Mouse (Mus musculus) CH12.LX (cell line): ENCODE data around the gene Rgs5. TPM values are rescaled to one million over a fixed set of nuclear protein-coding genes. Genes with fewer than 3 reads are reported as not detected.

Source experiments
- DNase-seq: peaks from one replicate; pipeline ENCODE4 v3.0.0-alpha.2; 2013; ENCODE audit errors: extremely low read depth
- H3K27ac ChIP-seq: 2 replicates; pipeline ENCODE4 v1.5.1; 2012; ENCODE audit warnings: low read depth, mild to moderate bottlenecking, control low read depth, moderate library complexity; ENCODE audit not compliant: insufficient read depth
- H3K27me3 ChIP-seq: replicated peaks from 2 replicates; pipeline ENCODE3; 2012; ENCODE audit warnings: inconsistent platforms
- H3K36me3 ChIP-seq, 2 experiments: replicated peaks in 1 of 2; 2 replicates each; pipeline versions ENCODE3 to v1.6.1; 2012; ENCODE audit warnings: inconsistent platforms in 1 of 2, low read length in 1 of 2, mild to moderate bottlenecking in 1 of 2, mixed read lengths in 1 of 2, moderate library complexity in 1 of 2; ENCODE audit not compliant: control insufficient read depth in 1 of 2, insufficient read depth in 1 of 2
- H3K4me1 ChIP-seq, 2 experiments: 2 replicates each; pipeline ENCODE4 v1.6.1; 2012; ENCODE audit warnings: inconsistent platforms in 1 of 2, moderate library complexity in 1 of 2; ENCODE audit not compliant: insufficient read depth in 2 of 2, control insufficient read depth in 1 of 2
- H3K4me2 ChIP-seq: 2 replicates; pipeline ENCODE4 v1.6.1; 2012; ENCODE audit warnings: low read depth, mild to moderate bottlenecking, control low read depth; ENCODE audit not compliant: poor library complexity, insufficient read depth, severe bottlenecking
- H3K4me3 ChIP-seq, 3 experiments: fragments of 150-350 bp in 1 of 3; sonication (generic) in 1 of 3; replicated peaks in 1 of 3; 2 replicates each; pipeline versions ENCODE3 to v1.5.1; 2011 to 2012; ENCODE audit warnings: low read depth in 2 of 3, low read length in 2 of 3, mild to moderate bottlenecking in 2 of 3, moderate library complexity in 2 of 3, control low read depth in 1 of 3, improper control_type of control experiment in 1 of 3, inconsistent platforms in 1 of 3, mixed read lengths in 1 of 3; ENCODE audit not compliant: poor library complexity in 1 of 3
- H3K79me2 ChIP-seq: replicated peaks from 2 replicates; pipeline ENCODE4 v1.6.1; 2012; ENCODE audit warnings: mild to moderate bottlenecking, moderate library complexity; ENCODE audit not compliant: control insufficient read depth, poor library complexity, insufficient read depth, severe bottlenecking; ENCODE audit errors: extremely low read depth
- H3K9ac ChIP-seq: 2 replicates; pipeline ENCODE4 v1.6.1; 2012; ENCODE audit warnings: low read depth, mild to moderate bottlenecking, control low read depth, moderate library complexity; ENCODE audit not compliant: insufficient read depth
- H3K9me3 ChIP-seq: replicated peaks from 2 replicates; pipeline ENCODE3; 2012; ENCODE audit warnings: low read length, inconsistent platforms, mixed read lengths
- BHLHE40 ChIP-seq: IDR thresholded peaks from 2 replicates; pipeline ENCODE4 v1.6.1; 2011; ENCODE audit warnings: mild to moderate bottlenecking, low read depth, low read length, improper control_type of control experiment
- CTCF ChIP-seq, 2 experiments: IDR thresholded peaks in 1 of 2; conservative IDR thresholded peaks in 1 of 2; 2 replicates each; pipeline ENCODE4 v1.5.1; 2011 to 2012; ENCODE audit warnings: low read depth in 2 of 2, low read length in 2 of 2, improper control_type of control experiment in 1 of 2, inconsistent platforms in 1 of 2, mild to moderate bottlenecking in 1 of 2, moderate library complexity in 1 of 2
- ELF1 ChIP-seq: IDR thresholded peaks from 2 replicates; pipeline ENCODE4 v1.6.1; 2014; ENCODE audit warnings: low read depth, mild to moderate bottlenecking, inconsistent platforms, low read length, improper control_type of control experiment
- EP300 ChIP-seq: IDR thresholded peaks from 2 replicates; pipeline ENCODE4 v1.6.1; 2011; ENCODE audit warnings: low read length, improper control_type of control experiment
- ETS1 ChIP-seq: conservative IDR thresholded peaks from 2 replicates; pipeline ENCODE4 v1.6.1; 2012; ENCODE audit warnings: low read depth, mild to moderate bottlenecking, inconsistent platforms, low read length, improper control_type of control experiment, moderate library complexity
- HCFC1 ChIP-seq: IDR thresholded peaks from 2 replicates; pipeline ENCODE4 v1.6.1; 2012; ENCODE audit warnings: low read depth, mild to moderate bottlenecking, inconsistent platforms, low read length, improper control_type of control experiment
- JUN ChIP-seq: IDR thresholded peaks from 2 replicates; pipeline ENCODE4 v1.6.1; 2011; ENCODE audit warnings: low read depth, mild to moderate bottlenecking, low read length, improper control_type of control experiment, moderate library complexity; ENCODE audit not compliant: insufficient read depth
- MAX ChIP-seq: IDR thresholded peaks from 2 replicates; pipeline ENCODE4 v1.6.1; 2011; ENCODE audit warnings: low read length, improper control_type of control experiment
- MAZ ChIP-seq: IDR thresholded peaks from 2 replicates; pipeline ENCODE4 v1.6.1; 2012; ENCODE audit warnings: low read depth, mild to moderate bottlenecking, inconsistent platforms, low read length, improper control_type of control experiment, moderate library complexity
- MYC ChIP-seq: IDR thresholded peaks from 2 replicates; pipeline ENCODE4 v1.6.1; 2011; ENCODE audit warnings: low read depth, mild to moderate bottlenecking, improper control_type of control experiment, low read length
- NRF1 ChIP-seq: IDR thresholded peaks from 2 replicates; pipeline ENCODE4 v1.6.1; 2014; ENCODE audit warnings: low read depth, mild to moderate bottlenecking, inconsistent platforms, low read length, improper control_type of control experiment, moderate library complexity
- PAX5 ChIP-seq: IDR thresholded peaks from 2 replicates; pipeline ENCODE4 v1.6.1; 2012; ENCODE audit warnings: low read length, inconsistent platforms, mixed read lengths
- POLR2A ChIP-seq: IDR thresholded peaks from 2 replicates; pipeline ENCODE4 v1.6.1; 2011; ENCODE audit warnings: low read depth, mild to moderate bottlenecking, improper control_type of control experiment, low read length
- SIN3A ChIP-seq: IDR thresholded peaks from 2 replicates; pipeline ENCODE4 v1.6.1; 2012; ENCODE audit warnings: low read length, improper control_type of control experiment, inconsistent platforms
- TBP ChIP-seq: conservative IDR thresholded peaks from 2 replicates; pipeline ENCODE4 v1.6.1; 2011; ENCODE audit warnings: low read depth, low read length, improper control_type of control experiment
- USF2 ChIP-seq: conservative IDR thresholded peaks from 2 replicates; pipeline ENCODE4 v1.6.1; 2011; ENCODE audit warnings: low read depth, low read length, improper control_type of control experiment
- ZC3H11A ChIP-seq: IDR thresholded peaks from 2 replicates; pipeline ENCODE4 v1.6.1; 2012; ENCODE audit warnings: low read depth, mild to moderate bottlenecking, inconsistent platforms, low read length, improper control_type of control experiment
- ZKSCAN1 ChIP-seq: IDR thresholded peaks from 2 replicates; pipeline ENCODE4 v1.6.1; 2012; ENCODE audit warnings: low read depth, inconsistent platforms, low read length, improper control_type of control experiment, borderline replicate concordance
- dilution Hi-C: fragments of 300-500 bp; cut with MboI; formaldehyde crosslinking; loops from 2 replicates; pipeline ENCODE4 v1.14.3; 2020; ENCODE audit warnings: low sequenced_read_pairs; ENCODE audit not compliant: extremely low pct_unique_long_range_greater_than_20kb, extremely low pct_ligation_motif_present
- in situ Hi-C: fragments of 300-500 bp; cut with MboI; formaldehyde crosslinking; loops from 3 replicates; pipeline ENCODE4 v1.14.3; 2019; ENCODE audit warnings: low sequenced_read_pairs, low pct_ligation_motif_present, low pct_unique_long_range_greater_than_20kb, mixed read lengths
- polyA plus RNA-seq: library from polyadenylated mRNA; unstranded; fragments of >175 nt; gene quantifications from 2 replicates; pipeline ENCODE4 v1.2.1, GENCODE M21; 2012; ENCODE audit warnings: low read depth; ENCODE audit not compliant: insufficient read length
- total RNA-seq, 2 experiments: library from RNA; depleted of rRNA; stranded (reverse); fragments of 300-350 nt in 1 of 2; fragments of >200 nt in 1 of 2; gene quantifications; 2 replicates each; pipeline ENCODE4 v1.2.3; 2012 to 2014

Gene Rgs5
- total and polyA plus RNA-seq, 3 experiments = not detected

GRCm38 (mm10) chr1:169704395-169705087 is 49.2 kb downstream of the Rgs5 start:
- H3K4me2 ChIP-seq = no peak overlapping the region
- no peak overlapping the region for H3K4me3 ChIP-seq
- H3K27me3 ChIP-seq = peaks cover 10% of the 10 kb centered on the region
- TF ChIP-seq MAZ = no peak
- no peak for TF ChIP-seq SIN3A
- no peak for TF ChIP-seq MAX
- TF ChIP-seq ETS1 = no peak
- TF ChIP-seq CTCF (conservative IDR thresholded peaks at IDR 0.05 in 1 of 2, IDR thresholded peaks at IDR 0.05 in 1 of 2; ENCODE audit: low read depth in 2 of 2, low read length in 2 of 2) = no peak
- TF ChIP-seq BHLHE40 = no peak
- no peak for TF ChIP-seq ZC3H11A
- TF ChIP-seq ZKSCAN1 = no peak
- TF ChIP-seq USF2 = no peak
- TF ChIP-seq NRF1 = no peak
- no peak for TF ChIP-seq POLR2A
- TF ChIP-seq TBP = no peak
- no peak for TF ChIP-seq PAX5
- in situ Hi-C loops = no loop called here
- no peaks in the 10 kb centered on the region for H3K36me3 ChIP-seq
- DNase-seq = no peak
- no peak overlapping the region for H3K27ac ChIP-seq
- H3K9ac ChIP-seq = no peak overlapping the region
- no peaks in the 10 kb centered on the region for H3K4me1 ChIP-seq
- H3K79me2 ChIP-seq = no peaks in the 10 kb centered on the region
- dilution Hi-C loops = no loop called here
- no peaks in the 10 kb centered on the region for H3K9me3 ChIP-seq

- Histone ChIP-seq H3K4me2 (no peak overlapping the region), H3K27me3 (peaks cover 16% of the 10 kb centered on the region), H3K9ac (no peak overlapping the region), H3K27ac (no peak overlapping the region), H3K79me2 (no peaks in the 10 kb centered on the region), H3K9me3 (no peaks in the 10 kb centered on the region), H3K36me3 (no peaks in the 10 kb centered on the region), H3K4me3 (no peak overlapping the region), H3K4me1 (no peaks in the 10 kb centered on the region)
- DNase-seq = no peak
- TF ChIP-seq POLR2A (no peak), USF2 (no peak), ELF1 (no peak), JUN (no peak), HCFC1 (no peak), MYC (no peak), EP300 (no peak)
- dilution Hi-C loops (no loop called here), in situ Hi-C loops (no loop called here)
Observed at GRCm38 (mm10) chr1:169721836-169722235, 66.5 kb downstream of the Rgs5 start.
